8 mouse cellular contexts compared by ENCODE assay signal in the genomic region with DNA sequence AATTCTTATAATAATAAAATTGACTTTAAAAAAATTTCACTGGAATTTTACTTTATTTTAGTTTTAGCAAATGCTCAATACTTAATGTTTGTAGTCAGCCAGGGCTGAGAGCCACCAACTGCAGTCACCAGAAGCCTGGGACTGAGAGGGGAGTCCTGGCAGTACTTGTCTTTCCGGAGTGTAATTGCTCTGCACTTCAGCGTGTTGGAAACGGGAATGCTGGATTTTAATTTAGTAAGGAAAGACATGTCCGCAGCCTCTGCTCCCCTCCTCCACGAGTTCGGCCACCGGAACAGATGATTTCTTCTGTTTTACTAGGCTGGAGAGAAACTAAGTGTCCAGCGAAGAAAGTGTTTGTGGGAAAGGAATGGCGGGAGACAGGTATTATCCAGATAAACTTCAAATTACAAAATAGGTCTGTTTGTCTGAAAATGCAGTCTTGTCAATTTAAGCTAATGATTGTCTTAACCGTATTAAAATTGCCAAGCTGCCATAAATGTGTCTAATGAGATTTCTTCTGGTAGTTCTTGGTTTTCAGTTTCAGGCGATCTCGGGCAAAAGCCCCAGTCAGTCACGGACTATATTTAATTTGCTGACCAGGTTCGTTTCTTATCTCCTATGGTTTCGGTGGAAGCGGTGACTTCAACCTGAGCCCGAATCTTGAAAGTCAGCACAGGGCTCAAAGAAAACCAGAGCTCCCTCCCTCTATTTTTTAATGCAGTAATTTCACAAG. TPM values are rescaled to one million over a fixed set of nuclear protein-coding genes. Genes with fewer than 3 reads are reported as not detected.
A peak's percentile ranks its signal among the peaks of the same experiment; 100 is the strongest.
DNase-seq lines count a peak whose midpoint lies in the region; ATAC-seq and TF ChIP-seq lines count a peak whose summit lies in the region.

No protein-coding gene starts in this region.

- WGBS in spleen, adult 2 months, result 30% methylated on average over 17 of the region's 17 CpGs
- 11% methylated on average over 17 of the region's 17 CpGs for WGBS in embryonic facial prominence, embryonic 15.5 days
- 16% methylated on average over 17 of the region's 17 CpGs for WGBS in intestine, embryonic 14.5 days
- WGBS in midbrain, embryonic 16.5 days, result 15% methylated on average over 17 of the region's 17 CpGs

- intact Hi-C loops in gastrocnemius, postnatal 14 days (cut with DNase I; ENCODE audit: low total_unique reads), result no loop called here

- H3K4me3 ChIP-seq in spleen, adult 2 months (ENCODE audit: extremely low read depth, insufficient read depth, insufficient read length), result peak overlapping the region; percentile 59
- peak overlapping the region; percentile 96 for H3K4me3 ChIP-seq in embryonic facial prominence, embryonic 15.5 days (replicated peaks)
- H3K4me3 ChIP-seq in intestine, embryonic 14.5 days (ENCODE audit: low read depth, low read length), result peak overlapping the region; percentile 81
- peak overlapping the region; percentile 75 for H3K4me3 ChIP-seq in midbrain, embryonic 16.5 days (ENCODE audit: low read depth, low read length)

- H3K27me3 ChIP-seq in spleen, adult 2 months (ENCODE audit: control insufficient read depth, insufficient read depth, low read length), result no peaks in the 10 kb centered on the region
- no peaks in the 10 kb centered on the region for H3K27me3 ChIP-seq in embryonic facial prominence, embryonic 15.5 days
- H3K27me3 ChIP-seq in intestine, embryonic 14.5 days (replicated peaks; ENCODE audit: control insufficient read depth, insufficient read depth, low read length), result no peaks in the 10 kb centered on the region
- no peaks in the 10 kb centered on the region for H3K27me3 ChIP-seq in midbrain, embryonic 16.5 days (ENCODE audit: control insufficient read depth, insufficient read depth, low read depth, low read length)

- no peak for TF ChIP-seq CTCF in spleen, adult 2 months (IDR thresholded peaks at IDR 0.05; ENCODE audit: extremely low read depth, insufficient read depth, insufficient read length, insufficient replicate concordance)

- ATAC-seq in embryonic facial prominence, embryonic 15.5 days (ENCODE audit: insufficient number of reproducible peaks, low FRiP score, low TSS enrichment, low read depth), result no peak
- ATAC-seq in intestine, embryonic 14.5 days (replicated peaks; ENCODE audit: low FRiP score, low TSS enrichment, low read depth), result no peak
- no peak for ATAC-seq in midbrain, embryonic 16.5 days

- H3K27ac ChIP-seq in spleen, adult 2 months (ENCODE audit: insufficient read depth, low read length), result peak overlapping the region; percentile 81
- peak overlapping the region; percentile 99 for H3K27ac ChIP-seq in embryonic facial prominence, embryonic 15.5 days (replicated peaks)
- peak overlapping the region; percentile 57 for H3K27ac ChIP-seq in intestine, embryonic 14.5 days (ENCODE audit: low read depth)
- H3K27ac ChIP-seq in midbrain, embryonic 16.5 days (ENCODE audit: low read length), result peak overlapping the region; percentile 14

- H3K9ac ChIP-seq in embryonic facial prominence, embryonic 15.5 days, result peak overlapping the region; percentile 16; the same call in 1 of the 2 replicates
- H3K9ac ChIP-seq in intestine, embryonic 14.5 days (ENCODE audit: low read length), result peak overlapping the region; percentile 40
- peak overlapping the region; percentile 57 for H3K9ac ChIP-seq in midbrain, embryonic 16.5 days (ENCODE audit: low read depth, low read length)

- no peak for TF ChIP-seq POLR2A in spleen, adult 2 months (IDR thresholded peaks at IDR 0.05; ENCODE audit: low read depth, low read length)

- H3K36me3 ChIP-seq in spleen, adult 2 months (ENCODE audit: control insufficient read depth, insufficient read depth, low read length), result no peaks in the 10 kb centered on the region; the same call in 1 of the 2 replicates
- H3K36me3 ChIP-seq in embryonic facial prominence, embryonic 15.5 days, result no peaks in the 10 kb centered on the region
- no peaks in the 10 kb centered on the region for H3K36me3 ChIP-seq in intestine, embryonic 14.5 days (ENCODE audit: control insufficient read depth, insufficient read depth, low read length)
- H3K36me3 ChIP-seq in midbrain, embryonic 16.5 days (ENCODE audit: control insufficient read depth, insufficient read depth, low read length), result no peaks in the 10 kb centered on the region

- peaks cover 23% of the 10 kb centered on the region for H3K4me1 ChIP-seq in spleen, adult 2 months (ENCODE audit: control insufficient read depth, insufficient read depth, insufficient read length)
- peaks cover 18% of the 10 kb centered on the region for H3K4me1 ChIP-seq in embryonic facial prominence, embryonic 15.5 days
- H3K4me1 ChIP-seq in intestine, embryonic 14.5 days (replicated peaks; ENCODE audit: control insufficient read depth, insufficient read depth, low read length), result no peaks in the 10 kb centered on the region; the same call in 1 of the 2 replicates
- H3K4me1 ChIP-seq in midbrain, embryonic 16.5 days (ENCODE audit: control insufficient read depth, insufficient read depth, low read length), result peaks cover 15% of the 10 kb centered on the region

- no peak for DNase-seq in spleen, adult 2 months (ENCODE audit: low read depth in 1 of 2, low spot score in 2 of 2)
- no peak for DNase-seq in spleen, postnatal 10 days (ENCODE audit: low spot score in 2 of 2)
- DNase-seq in intestine, embryonic 14.5 days (ENCODE audit: low spot score), result no peak
- DNase-seq in left cerebral cortex, adult 18-20 months (ENCODE audit: low spot score in 2 of 2), result no peak
- DNase-seq in gastrocnemius, postnatal 14 days, result no peak
- no peak for DNase-seq in urinary bladder, postnatal 25 days (ENCODE audit: low spot score)

- H3K9me3 ChIP-seq in embryonic facial prominence, embryonic 15.5 days (replicated peaks), result no peaks in the 10 kb centered on the region
- no peaks in the 10 kb centered on the region for H3K9me3 ChIP-seq in intestine, embryonic 14.5 days (ENCODE audit: control insufficient read depth, low read length)
- H3K9me3 ChIP-seq in midbrain, embryonic 16.5 days (replicated peaks; ENCODE audit: control insufficient read depth, low read length, poor library complexity, severe bottlenecking), result no peaks in the 10 kb centered on the region

- H3K4me2 ChIP-seq in embryonic facial prominence, embryonic 15.5 days (replicated peaks), result peak overlapping the region; percentile 77
- peak overlapping the region; percentile 76 for H3K4me2 ChIP-seq in intestine, embryonic 14.5 days (ENCODE audit: low read length)
- peak overlapping the region; percentile 92 for H3K4me2 ChIP-seq in midbrain, embryonic 16.5 days (ENCODE audit: low read length)

RNA-seq across cellular contexts. Expression of a gene that starts 2.5 kb away (rescaled TPM):
- polyA plus RNA-seq in spleen, adult 2 months (2012; rRNA removed), result 6.5 and 9.2 TPM in 2 replicates
- 39.4 and 40.3 TPM in 2 replicates for polyA plus RNA-seq in embryonic facial prominence, embryonic 15.5 days (2015; fragmentation: Nextera tagmentation; extraction: Ambion mirVana)
- polyA plus RNA-seq in intestine, embryonic 14.5 days (2014; fragmentation: Nextera tagmentation; extraction: Ambion mirVana), result 31.7 and 32.0 TPM in 2 replicates
- polyA plus RNA-seq in midbrain, embryonic 16.5 days (2015; fragmentation: Nextera tagmentation; extraction: Ambion mirVana), result 21.5 and 25.0 TPM in 2 replicates
- total RNA-seq in left cerebral cortex, adult 18-20 months (2021), result 10 to 100 TPM; 35.6 to 37.0 TPM
- total RNA-seq in gastrocnemius, postnatal 14 days (2021), result 10 to 100 TPM; 51.2 to 56.9 TPM

Comparison
In these comparisons a context has a peak if more than half of its experiments do, and no peak if none do; other contexts are left out.
1. H3K27ac ChIP-seq: peak in every context shown above with its lines; median percentile 99 in embryonic facial prominence, embryonic 15.5 days; 81 in spleen, adult 2 months; 57 in intestine, embryonic 14.5 days; 14 in midbrain, embryonic 16.5 days.